Mouse (Mus musculus): ENCODE measurements around the gene Pomp. TPM values are rescaled to one million over a fixed set of nuclear protein-coding genes. Genes with fewer than 3 reads are reported as not detected.
"Not testable (repeated sequence)": the region's sequence is repeated elsewhere in the genome, so short reads cannot be mapped to it uniquely, and the experiment has no call there.

The Pomp gene
- polyA plus RNA-seq, 1 experiment from 2014 or later: 522 TPM

GRCm38 (mm10) chr5:147895436-147896198 lies 35.4 kb downstream of the Pomp start:
- Histone ChIP-seq H3K36me3 (replicated peaks) (no peaks in the 10 kb centered on the region), H3K27me3 (ENCODE audit: poor library complexity, severe bottlenecking) (peaks cover 37% of the 10 kb centered on the region), H3K4me3 (peak overlapping the region; percentile 70), H3K9me3 (no peaks in the 10 kb centered on the region), H3K4me1 (peaks cover 29% of the 10 kb centered on the region), H3K27ac (no peak overlapping the region)
- peak; percentile 17 for DNase-seq (ENCODE audit: extremely low spot score, low spot score)
- WGBS: 24% methylated on average over 16 of the region's 16 CpGs

- not testable (repeated sequence) for H3K9me3 ChIP-seq; H3K4me3 ChIP-seq; DNase-seq (ENCODE audit: extremely low spot score, low spot score); H3K36me3 ChIP-seq (replicated peaks); H3K27ac ChIP-seq
- 86% methylated on average over 4 of the region's 4 CpGs for WGBS
- peaks cover 29% of the 10 kb centered on the region for H3K4me1 ChIP-seq
- H3K27me3 ChIP-seq (ENCODE audit: poor library complexity, severe bottlenecking): peaks cover 37% of the 10 kb centered on the region
Observed at GRCm38 (mm10) chr5:147896501-147896900, 36.2 kb downstream of the Pomp start.

- 70% methylated on average over 2 of the region's 2 CpGs for WGBS
- Histone ChIP-seq H3K27ac (no peak overlapping the region), H3K36me3 (replicated peaks) (no peaks in the 10 kb centered on the region), H3K4me3 (no peak overlapping the region), H3K4me1 (peaks cover 23% of the 10 kb centered on the region), H3K27me3 (ENCODE audit: poor library complexity, severe bottlenecking) (peaks cover 25% of the 10 kb centered on the region), H3K9me3 (no peaks in the 10 kb centered on the region)
- no peak for DNase-seq (ENCODE audit: extremely low spot score, low spot score)
Observed at GRCm38 (mm10) chr5:147898254-147898653, 38.0 kb downstream of the Pomp start.

- no peak for DNase-seq (ENCODE audit: extremely low spot score, low spot score)
- Histone ChIP-seq H3K4me1 (peaks cover 15% of the 10 kb centered on the region), H3K9me3 (no peaks in the 10 kb centered on the region), H3K4me3 (no peak overlapping the region), H3K36me3 (replicated peaks) (no peaks in the 10 kb centered on the region), H3K27me3 (ENCODE audit: poor library complexity, severe bottlenecking) (peaks cover 17% of the 10 kb centered on the region), H3K27ac (no peak overlapping the region)
- WGBS: 66% methylated on average over 4 of the region's 4 CpGs
Observed at GRCm38 (mm10) chr5:147898968-147899549, 38.8 kb downstream of the Pomp start.

- no peak overlapping the region for H3K4me3 ChIP-seq
- no peaks in the 10 kb centered on the region for H3K36me3 ChIP-seq (replicated peaks)
- no peak for DNase-seq (ENCODE audit: extremely low spot score, low spot score)
- no peaks in the 10 kb centered on the region for H3K9me3 ChIP-seq
- no peaks in the 10 kb centered on the region for H3K27me3 ChIP-seq (ENCODE audit: poor library complexity, severe bottlenecking)
- no peak overlapping the region for H3K27ac ChIP-seq
- H3K4me1 ChIP-seq: no peaks in the 10 kb centered on the region
- 90% methylated on average over 15 of the region's 15 CpGs for WGBS
Observed at GRCm38 (mm10) chr5:147902008-147902757, 41.9 kb downstream of the Pomp start.

GRCm38 (mm10) chr5:147903166-147903565 lies 42.9 kb downstream of the Pomp start:
- H3K4me3 ChIP-seq: no peak overlapping the region
- H3K27ac ChIP-seq: no peak overlapping the region
- no peaks in the 10 kb centered on the region for H3K4me1 ChIP-seq
- DNase-seq (ENCODE audit: extremely low spot score, low spot score): no peak
- no peaks in the 10 kb centered on the region for H3K36me3 ChIP-seq (replicated peaks)
- 88% methylated on average over 9 of the region's 9 CpGs for WGBS
- H3K9me3 ChIP-seq: no peaks in the 10 kb centered on the region
- no peaks in the 10 kb centered on the region for H3K27me3 ChIP-seq (ENCODE audit: poor library complexity, severe bottlenecking)

GRCm38 (mm10) chr5:147907144-147907543 lies 46.9 kb downstream of the Pomp start:
- no peak for DNase-seq (ENCODE audit: extremely low spot score, low spot score)
- WGBS: 64% methylated on average over 11 of the region's 11 CpGs
- no peaks in the 10 kb centered on the region for H3K27me3 ChIP-seq (ENCODE audit: poor library complexity, severe bottlenecking)

GRCm38 (mm10) chr5:147907851-147908250 lies 47.6 kb downstream of the Pomp start:
- Histone ChIP-seq H3K4me1 (no peaks in the 10 kb centered on the region), H3K9me3 (no peaks in the 10 kb centered on the region), H3K36me3 (replicated peaks) (no peaks in the 10 kb centered on the region), H3K27ac (no peak overlapping the region), H3K4me3 (no peak overlapping the region), H3K27me3 (ENCODE audit: poor library complexity, severe bottlenecking) (no peaks in the 10 kb centered on the region)
- DNase-seq (ENCODE audit: extremely low spot score, low spot score): no peak
- 91% methylated on average over 8 of the region's 8 CpGs for WGBS

More at GRCm38 (mm10) chr5:147907144-147907543, 46.9 kb downstream of the Pomp start:
- H3K36me3 ChIP-seq (replicated peaks): no peaks in the 10 kb centered on the region
- H3K9me3 ChIP-seq: no peaks in the 10 kb centered on the region
- H3K4me3 ChIP-seq: no peak overlapping the region
- no peaks in the 10 kb centered on the region for H3K4me1 ChIP-seq
- H3K27ac ChIP-seq: no peak overlapping the region

- no peak overlapping the region for H3K27ac ChIP-seq
- 90% methylated on average over 12 of the region's 12 CpGs for WGBS
- H3K27me3 ChIP-seq (ENCODE audit: poor library complexity, severe bottlenecking): no peaks in the 10 kb centered on the region
Observed at GRCm38 (mm10) chr5:147910807-147911509, 50.7 kb downstream of the Pomp start.

GRCm38 (mm10) chr5:147911744-147912143 lies 51.5 kb downstream of the Pomp start:
- no peaks in the 10 kb centered on the region for H3K36me3 ChIP-seq (replicated peaks)
- 91% methylated on average over 5 of the region's 5 CpGs for WGBS
- H3K27me3 ChIP-seq (ENCODE audit: poor library complexity, severe bottlenecking): no peaks in the 10 kb centered on the region

More at GRCm38 (mm10) chr5:147910807-147911509, 50.7 kb downstream of the Pomp start:
- Histone ChIP-seq H3K36me3 (replicated peaks) (no peaks in the 10 kb centered on the region), H3K4me1 (peaks cover 11% of the 10 kb centered on the region), H3K9me3 (no peaks in the 10 kb centered on the region), H3K4me3 (no peak overlapping the region)
- no peak for DNase-seq (ENCODE audit: extremely low spot score, low spot score)

GRCm38 (mm10) chr5:147913241-147913842 lies 53.1 kb downstream of the Pomp start:
- WGBS: 36% methylated on average over 14 of the region's 14 CpGs

More at GRCm38 (mm10) chr5:147911744-147912143, 51.5 kb downstream of the Pomp start:
- peaks cover 11% of the 10 kb centered on the region for H3K4me1 ChIP-seq
- DNase-seq (ENCODE audit: extremely low spot score, low spot score): no peak
- no peaks in the 10 kb centered on the region for H3K9me3 ChIP-seq
- H3K27ac ChIP-seq: no peak overlapping the region
- no peak overlapping the region for H3K4me3 ChIP-seq

GRCm38 (mm10) chr5:147915038-147915566 lies 54.8 kb downstream of the Pomp start:
- H3K4me1 ChIP-seq: peaks cover 11% of the 10 kb centered on the region
- H3K4me3 ChIP-seq: no peak overlapping the region
- no peaks in the 10 kb centered on the region for H3K36me3 ChIP-seq (replicated peaks)
- H3K9me3 ChIP-seq: no peaks in the 10 kb centered on the region
- H3K27ac ChIP-seq: no peak overlapping the region
- no peak for DNase-seq (ENCODE audit: extremely low spot score, low spot score)
- WGBS: 61% methylated on average over 6 of the region's 6 CpGs
- H3K27me3 ChIP-seq (ENCODE audit: poor library complexity, severe bottlenecking): no peaks in the 10 kb centered on the region

More at GRCm38 (mm10) chr5:147913241-147913842, 53.1 kb downstream of the Pomp start:
- H3K36me3 ChIP-seq (replicated peaks): no peaks in the 10 kb centered on the region
- peak overlapping the region; percentile 62 for H3K27ac ChIP-seq
- H3K9me3 ChIP-seq: no peaks in the 10 kb centered on the region
- DNase-seq (ENCODE audit: extremely low spot score, low spot score): no peak
- H3K27me3 ChIP-seq (ENCODE audit: poor library complexity, severe bottlenecking): no peaks in the 10 kb centered on the region
- no peak overlapping the region for H3K4me3 ChIP-seq
- H3K4me1 ChIP-seq: peaks cover 11% of the 10 kb centered on the region
